Mouse (Mus musculus) left cerebral cortex, postnatal 25 days (tissue): ENCODE measurements at regions not wholly inside any gene's neighbourhood (a gene's known extent, or its start where the extent isn't known, plus 50 kb on each side); places are given as distances from the start of the nearest gene placed in this dataset.
A peak's percentile ranks its signal among the peaks of the same experiment; 100 is the strongest.
"Not testable (repeated sequence)": the region's sequence is repeated elsewhere in the genome, so short reads cannot be mapped to it uniquely, and the experiment has no call there.

Experiments
- DNase-seq, 2 experiments: peaks; one replicate each; pipeline ENCODE4 v3.0.0; 2022; ENCODE audit warnings: low spot score in 2 of 2, mixed read lengths in 1 of 2
- intact Hi-C: fragments of 180-260 bp; cut with DNase I; formaldehyde crosslinking; loops from one replicate; pipeline ENCODE4 v1.15.1; 2025

GRCm38 (mm10) chr12:64137997-64138396, 336.5 kb downstream of the Fscb start:
- DNase-seq, result peak in 1 of 2 experiments; percentile 12
- intact Hi-C loops, result loop anchor here (2.0 kb wide), 1 partner anchor 25 kb away; no protein-coding TSS in a partner anchor

- intact Hi-C loops, result no loop called here
- no peak for DNase-seq
These were observed 358.1 kb downstream of the Fscb start for GRCm38 (mm10) chr12:64116438-64116837.

GRCm38 (mm10) chr12:64114476-64114875, 360.0 kb downstream of the Fscb start:
- DNase-seq, result peak in 1 of 2 experiments; percentile 70
- intact Hi-C loops, result no loop called here

- intact Hi-C loops, result no loop called here
- DNase-seq, result peak in 1 of 2 experiments; percentile 41
These were observed 370.3 kb downstream of the Fscb start for GRCm38 (mm10) chr12:64104214-64104613.

GRCm38 (mm10) chr12:64076789-64077188, 397.7 kb downstream of the Fscb start:
- intact Hi-C loops, result no loop called here
- no peak for DNase-seq

GRCm38 (mm10) chr12:64045528-64045927, 429.0 kb downstream of the Fscb start:
- DNase-seq, result peak in 1 of 2 experiments; percentile 59
- intact Hi-C loops, result no loop called here

- DNase-seq, intact Hi-C loops: not testable (repeated sequence)
These were observed 465.9 kb downstream of the Fscb start for GRCm38 (mm10) chr12:64008631-64009030.
